In the genomic region with DNA sequence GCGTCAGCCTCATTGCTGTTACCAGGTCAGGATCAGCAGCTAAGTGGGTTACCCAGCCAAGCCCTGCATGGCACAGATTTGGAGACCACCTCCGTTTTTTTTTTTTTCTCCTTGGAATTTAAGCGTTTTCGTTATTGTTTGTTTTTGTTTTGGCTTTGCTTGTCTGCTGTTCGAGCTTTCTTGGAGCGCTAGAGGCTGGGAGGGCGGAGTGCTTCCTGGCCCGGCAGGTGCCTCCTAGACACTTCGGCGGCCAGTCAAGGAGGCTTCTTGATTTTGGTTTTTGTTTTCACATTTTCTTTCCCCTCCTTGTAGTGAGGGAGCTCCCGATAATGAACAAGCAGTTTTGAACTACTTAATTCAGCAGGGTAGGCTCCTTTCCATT, we compare ENCODE assay signal across 13 mouse cellular contexts. TPM values are rescaled to one million over a fixed set of nuclear protein-coding genes. Genes with fewer than 3 reads are reported as not detected.
DNase-seq lines count a peak whose midpoint lies in the region; ATAC-seq and TF ChIP-seq lines count a peak whose summit lies in the region.
"Had no signal": no experiment of that assay in that cellular context is flagged by ENCODE, and none has a peak within 500 bp of the region (broad histone marks: within the 10 kb centered on the region; RNA-seq: fewer than 3 reads in every experiment).

A gene (minus strand): TSS at position 25 of the 382 bp plus-strand sequence.

- peaks cover 0 to 26% of the 10 kb centered on the region in 2 experiments; a peak in 2 of 4 replicates for H3K4me1 ChIP-seq in heart, embryonic 14.5 days (ENCODE audit: control insufficient read depth in 2 of 2, insufficient read depth in 2 of 2, low read length in 2 of 2)
- H3K4me1 ChIP-seq in lung, embryonic 15.5 days, result peaks cover 13% of the 10 kb centered on the region; the same call in 1 of the 2 replicates
- no peaks in the 10 kb centered on the region for H3K4me1 ChIP-seq in forebrain, postnatal 0 days (ENCODE audit: insufficient read depth)
- 0 out of 2 replicates have a peak, but pooled peaks cover 3% of the 10 kb centered on the region for H3K4me1 ChIP-seq in stomach, postnatal 0 days (replicated peaks; ENCODE audit: control insufficient read depth, insufficient read depth)

- H3K36me3 ChIP-seq in heart, embryonic 14.5 days (ENCODE audit: control insufficient read depth, insufficient read depth, low read length), result no peaks in the 10 kb centered on the region
- no peaks in the 10 kb centered on the region for H3K36me3 ChIP-seq in lung, embryonic 15.5 days
- H3K36me3 ChIP-seq in forebrain, postnatal 0 days (ENCODE audit: insufficient read depth), result no peaks in the 10 kb centered on the region
- H3K36me3 ChIP-seq in stomach, postnatal 0 days (ENCODE audit: control insufficient read depth, insufficient read depth, low read length), result no peaks in the 10 kb centered on the region

- no peaks in the 10 kb centered on the region for H3K9me3 ChIP-seq in heart, embryonic 14.5 days (ENCODE audit: control insufficient read depth, low read length)
- H3K9me3 ChIP-seq in lung, embryonic 15.5 days, result no peaks in the 10 kb centered on the region
- H3K9me3 ChIP-seq in forebrain, postnatal 0 days (ENCODE audit: low read length), result no peaks in the 10 kb centered on the region
- H3K9me3 ChIP-seq in stomach, postnatal 0 days (ENCODE audit: control insufficient read depth, low read length), result no peaks in the 10 kb centered on the region

- H3K9ac ChIP-seq in heart, embryonic 14.5 days (ENCODE audit: low read length), result no peak within 1 kb of the TSS
- H3K9ac ChIP-seq in lung, embryonic 15.5 days, result peak within 1 kb of the TSS; percentile 73
- no peak within 1 kb of the TSS for H3K9ac ChIP-seq in forebrain, postnatal 0 days
- H3K9ac ChIP-seq in stomach, postnatal 0 days (ENCODE audit: low read length), result no peak within 1 kb of the TSS

- no peak for ATAC-seq in heart, embryonic 14.5 days (ENCODE audit: insufficient number of reproducible peaks, insufficient read depth, low FRiP score, low read depth)
- no peak for ATAC-seq in lung, embryonic 15.5 days (ENCODE audit: borderline replicate concordance, extremely low read depth, low FRiP score, low TSS enrichment)
- ATAC-seq in forebrain, postnatal 0 days, result no peak
- no peak for ATAC-seq in stomach, postnatal 0 days (ENCODE audit: low FRiP score, low TSS enrichment)
- ATAC-seq: activated CD4-positive, CD25-positive, alpha-beta regulatory T cell, adult 4 months had no signal

- no peak within 1 kb of the TSS for H3K27ac ChIP-seq in heart, embryonic 14.5 days (replicated peaks in 1 of 2; ENCODE audit: control insufficient read depth in 1 of 2, insufficient read depth in 1 of 2, low read depth in 2 of 2, low read length in 2 of 2)
- H3K27ac ChIP-seq in lung, embryonic 15.5 days, result peak within 1 kb of the TSS; percentile 97
- H3K27ac ChIP-seq in forebrain, postnatal 0 days (ENCODE audit: low read depth, low read length), result no peak within 1 kb of the TSS; the same call in 1 of the 2 replicates
- no peak within 1 kb of the TSS for H3K27ac ChIP-seq in stomach, postnatal 0 days (replicated peaks)
- H3K27ac ChIP-seq: left cerebral cortex, adult 2 months had no signal

- DNase-seq in heart, adult 8-10 months (ENCODE audit: low spot score), result no peak
- no peak for DNase-seq in lung, postnatal 25 days (ENCODE audit: low spot score)
- no peak for DNase-seq in forebrain, postnatal 0 days
- DNase-seq in stomach, postnatal 0 days (ENCODE audit: low spot score), result no peak
- no peak for DNase-seq in right cerebral cortex, postnatal 36 days (ENCODE audit: low spot score in 2 of 2)
- no peak for DNase-seq in right cerebral cortex, postnatal 14 days

- H3K4me2 ChIP-seq in heart, embryonic 14.5 days (ENCODE audit: low read length), result peak within 1 kb of the TSS; percentile 67
- H3K4me2 ChIP-seq in lung, embryonic 15.5 days, result peak within 1 kb of the TSS; percentile 54
- H3K4me2 ChIP-seq in forebrain, postnatal 0 days (ENCODE audit: low read depth), result peak within 1 kb of the TSS; percentile 17
- no peak within 1 kb of the TSS for H3K4me2 ChIP-seq in stomach, postnatal 0 days (replicated peaks; ENCODE audit: low read depth)

- no peak for TF ChIP-seq CTCF in forebrain, postnatal 0 days (IDR thresholded peaks at IDR 0.05; ENCODE audit: low read depth)
- TF ChIP-seq CTCF in stomach, postnatal 0 days (IDR thresholded peaks at IDR 0.05; ENCODE audit: low read depth), result no peak

- no peak for TF ChIP-seq EP300 in stomach, postnatal 0 days (optimal IDR thresholded peaks at IDR 0.05)

- H3K4me3 ChIP-seq in heart, embryonic 14.5 days (ENCODE audit: control insufficient read depth in 1 of 2, insufficient read depth in 1 of 2, low read depth in 1 of 2, low read length in 2 of 2), result peak within 1 kb of the TSS; percentile 12 to 41; a peak in 3 of 4 replicates
- H3K4me3 ChIP-seq in lung, embryonic 15.5 days, result peak within 1 kb of the TSS; percentile 53
- H3K4me3 ChIP-seq in forebrain, postnatal 0 days (ENCODE audit: low read depth, low read length), result peak within 1 kb of the TSS; percentile 17
- H3K4me3 ChIP-seq in stomach, postnatal 0 days (ENCODE audit: low read depth, low read length), result 0 out of 2 replicates have a peak within 1 kb of the TSS, but pooled peaks have one; percentile 18
- H3K4me3 ChIP-seq: left cerebral cortex, adult 2 months had no signal

- peaks cover 97% of the 10 kb centered on the region for H3K27me3 ChIP-seq in heart, embryonic 14.5 days (ENCODE audit: control insufficient read depth, insufficient read depth, low read length)
- H3K27me3 ChIP-seq in lung, embryonic 15.5 days, result peaks cover 91% of the 10 kb centered on the region
- H3K27me3 ChIP-seq in forebrain, postnatal 0 days (ENCODE audit: insufficient read depth, low read length), result peaks cover 78% of the 10 kb centered on the region
- peaks cover 29% of the 10 kb centered on the region for H3K27me3 ChIP-seq in stomach, postnatal 0 days (ENCODE audit: control insufficient read depth, insufficient read depth, low read length)

- 3% methylated on average over 11 of the region's 11 CpGs for WGBS in heart, embryonic 14.5 days
- WGBS in lung, embryonic 15.5 days, result 1% methylated on average over 11 of the region's 11 CpGs
- WGBS in forebrain, postnatal 0 days, result 2% methylated on average over 11 of the region's 11 CpGs
- WGBS in stomach, postnatal 0 days, result 4% methylated on average over 11 of the region's 11 CpGs

RNA-seq across cellular contexts. Expression of the gene that starts here (rescaled TPM):
- polyA plus RNA-seq in heart, embryonic 14.5 days (2014; fragmentation: Nextera tagmentation; extraction: Ambion mirVana), result 0.08 TPM in 1 of 2 replicates, not detected in the other
- total RNA-seq in heart, adult 8-10 months (2022), result not detected
- 84.7 and 87.6 TPM in 2 replicates for polyA plus RNA-seq in lung, embryonic 15.5 days (2015; fragmentation: Nextera tagmentation; extraction: Ambion mirVana)
- 2.9 and 10.3 TPM in 2 replicates for total RNA-seq in forebrain, postnatal 0 days (2014; rRNA removed)
- polyA plus RNA-seq in forebrain, postnatal 0 days (2015; fragmentation: Nextera tagmentation; extraction: Ambion mirVana), result 3.8 and 7.2 TPM in 2 replicates
- not detected in 2 replicates for polyA plus RNA-seq in stomach, postnatal 0 days (2015; fragmentation: Nextera tagmentation; extraction: Ambion mirVana)
- total RNA-seq: megakaryocyte-erythroid progenitor cell, adult 5-6 weeks had no signal
- polyA plus RNA-seq: activated CD4-positive, CD25-positive, alpha-beta regulatory T cell, adult 4 months; intestine, embryonic 14.5 days; testis, adult 2 months had no signal

Comparison
In these comparisons a context has a peak if more than half of its experiments do, and no peak if none do; other contexts are left out.
1. RNA of the gene that starts here (polyA plus RNA-seq): 84.7 to 87.6 TPM in lung, embryonic 15.5 days; 3.8 to 7.2 TPM in forebrain, postnatal 0 days, 0.08 TPM in heart, embryonic 14.5 days and not detected in stomach, postnatal 0 days; every median in the first group is over 10 times any median in the second.
2. Peak in every context shown above with its lines, with median percentiles within 50 percentile points of each other: H3K4me3 ChIP-seq.